Mouse (Mus musculus): ENCODE measurements at regions not wholly inside any gene's neighbourhood (a gene's known extent, or its start where the extent isn't known, plus 50 kb on each side); places are given as distances from the start of the nearest gene placed in this dataset.

GRCm38 (mm10) chr13:54847764-54848183, 58.6 kb downstream of the Tspan17 start:
- Histone ChIP-seq H3K9me3 (ENCODE audit: low read length) (no peaks in the 10 kb centered on the region), H3K4me3 (ENCODE audit: low read depth, low read length) (no peak overlapping the region), H3K9ac (replicated peaks; ENCODE audit: low read depth) (no peak overlapping the region), H3K4me2 (replicated peaks; ENCODE audit: low read depth, low read length) (no peak overlapping the region), H3K27ac (ENCODE audit: low read length) (no peak overlapping the region), H3K4me1 (ENCODE audit: insufficient read depth, low read depth, low read length) (no peaks in the 10 kb centered on the region), H3K36me3 (ENCODE audit: insufficient read depth, low read length) (no peaks in the 10 kb centered on the region), H3K27me3 (replicated peaks; ENCODE audit: insufficient read depth, low read length) (no peaks in the 10 kb centered on the region)
- ATAC-seq: no peak
- 34% methylated on average over 3 of the region's 3 CpGs for WGBS
- no peak for DNase-seq (ENCODE audit: low spot score)
- TF ChIP-seq CTCF (IDR thresholded peaks at IDR 0.05) (no peak), EP300 (IDR thresholded peaks at IDR 0.05) (no peak)

DNA sequence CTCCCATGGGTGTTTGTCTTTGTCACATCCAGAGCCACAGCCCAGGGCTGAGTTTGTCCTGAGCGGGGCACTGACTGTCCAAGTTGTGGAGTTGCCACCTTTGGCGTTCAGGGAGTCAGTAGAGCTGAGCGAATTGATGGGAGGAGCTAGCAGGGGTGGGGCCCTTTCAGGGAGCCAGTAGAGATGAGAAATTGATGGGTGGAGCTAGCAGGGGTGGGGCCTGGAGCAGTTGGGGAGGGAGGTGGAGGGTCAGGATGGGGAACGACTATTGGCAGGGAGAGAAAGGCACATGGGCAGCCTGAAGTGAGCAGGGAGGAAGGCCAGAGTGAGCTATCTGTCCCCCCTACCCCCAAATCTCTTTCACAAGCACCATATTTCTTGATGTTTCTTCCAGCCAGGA, 62.0 kb downstream of the Tspan17 start:
- ATAC-seq: no peak
- Histone ChIP-seq H3K4me3 (ENCODE audit: low read depth, low read length) (no peak overlapping the region), H3K27me3 (replicated peaks; ENCODE audit: insufficient read depth, low read length) (no peaks in the 10 kb centered on the region), H3K27ac (ENCODE audit: low read length) (no peak overlapping the region), H3K4me2 (replicated peaks; ENCODE audit: low read depth, low read length) (no peak overlapping the region), H3K36me3 (ENCODE audit: insufficient read depth, low read length) (no peaks in the 10 kb centered on the region), H3K9me3 (ENCODE audit: low read length) (no peaks in the 10 kb centered on the region), H3K9ac (replicated peaks; ENCODE audit: low read depth) (no peak overlapping the region), H3K4me1 (ENCODE audit: insufficient read depth, low read depth, low read length) (no peaks in the 10 kb centered on the region)
- WGBS: 47% methylated on average over 4 of the region's 4 CpGs
- DNase-seq (ENCODE audit: low spot score): no peak
- TF ChIP-seq EP300 (IDR thresholded peaks at IDR 0.05) (no peak), CTCF (IDR thresholded peaks at IDR 0.05) (no peak)

DNA sequence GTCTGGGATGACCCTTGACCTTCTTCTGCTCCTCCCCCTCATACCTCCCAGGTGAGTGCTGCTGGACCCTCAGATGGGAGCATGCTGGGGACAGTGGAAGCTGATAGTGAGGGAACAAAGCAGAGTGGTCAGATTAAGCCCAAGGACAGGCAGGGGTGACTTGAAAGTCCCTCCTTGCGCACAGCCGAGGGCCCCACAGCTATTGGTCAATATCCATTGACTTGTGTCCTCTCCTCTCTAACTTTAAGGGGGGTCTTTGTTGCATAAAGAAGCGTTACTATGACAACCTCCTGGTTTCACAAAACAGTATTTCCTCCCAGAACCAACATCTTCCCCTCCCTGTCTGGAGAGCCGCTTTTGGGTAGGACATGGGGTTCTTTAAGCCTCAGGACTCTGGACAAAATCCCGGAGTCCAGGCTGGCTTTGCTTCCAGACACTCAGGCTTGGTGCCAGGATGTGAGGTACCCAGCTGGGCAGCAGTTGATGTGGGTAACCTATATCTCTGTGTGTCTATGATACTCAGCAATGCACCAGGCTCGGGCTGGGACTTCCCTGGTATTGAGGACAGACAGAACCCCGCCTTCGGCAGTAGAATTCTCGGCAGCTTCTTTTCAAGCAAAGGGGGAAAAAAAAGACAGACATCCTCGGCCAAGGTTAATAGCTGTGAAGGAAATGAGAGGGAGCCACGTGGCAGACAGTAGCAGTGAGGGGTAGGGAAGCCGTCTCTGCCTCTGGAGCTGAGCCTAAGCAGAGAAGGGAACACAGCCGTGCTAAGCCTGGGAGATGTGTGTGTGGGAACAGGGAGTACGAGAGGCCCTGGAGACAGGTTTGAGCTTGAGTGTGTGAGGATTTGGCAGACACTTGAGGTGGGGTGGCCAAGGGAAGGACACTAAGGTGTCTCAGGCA, 66.4 kb downstream of the Tspan17 start:
- ATAC-seq: peak; percentile 59
- H3K27me3 ChIP-seq (replicated peaks; ENCODE audit: insufficient read depth, low read length): no peaks in the 10 kb centered on the region
- TF ChIP-seq EP300 (IDR thresholded peaks at IDR 0.05): no peak
- TF ChIP-seq CTCF (IDR thresholded peaks at IDR 0.05): no peak
- no peak overlapping the region for H3K4me3 ChIP-seq (ENCODE audit: low read depth, low read length)
- H3K4me1 ChIP-seq (ENCODE audit: insufficient read depth, low read depth, low read length): no peaks in the 10 kb centered on the region
- H3K9me3 ChIP-seq (ENCODE audit: low read length): no peaks in the 10 kb centered on the region
- H3K4me2 ChIP-seq (replicated peaks; ENCODE audit: low read depth, low read length): no peak overlapping the region
- no peak overlapping the region for H3K27ac ChIP-seq (ENCODE audit: low read length)
- WGBS: 49% methylated on average over 14 of the region's 14 CpGs
- H3K36me3 ChIP-seq (ENCODE audit: insufficient read depth, low read length): no peaks in the 10 kb centered on the region
- peak; percentile 32 for DNase-seq (ENCODE audit: low spot score)
- H3K9ac ChIP-seq (replicated peaks; ENCODE audit: low read depth): no peak overlapping the region

GRCm38 (mm10) chr13:54862931-54863330, 73.8 kb downstream of the Tspan17 start:
- TF ChIP-seq CTCF (IDR thresholded peaks at IDR 0.05) (no peak), EP300 (IDR thresholded peaks at IDR 0.05) (no peak)
- no peaks in the 10 kb centered on the region for H3K4me1 ChIP-seq (ENCODE audit: insufficient read depth, low read depth, low read length)
- H3K4me3 ChIP-seq (ENCODE audit: low read depth, low read length): no peak overlapping the region
- no peak overlapping the region for H3K9ac ChIP-seq (replicated peaks; ENCODE audit: low read depth)
- H3K9me3 ChIP-seq (ENCODE audit: low read length): no peaks in the 10 kb centered on the region
- ATAC-seq (no peak), DNase-seq (ENCODE audit: low spot score) (no peak)
- no peaks in the 10 kb centered on the region for H3K27me3 ChIP-seq (replicated peaks; ENCODE audit: insufficient read depth, low read length)
- WGBS: 78% methylated on average over 4 of the region's 4 CpGs
- H3K36me3 ChIP-seq (ENCODE audit: insufficient read depth, low read length): no peaks in the 10 kb centered on the region
- no peak overlapping the region for H3K4me2 ChIP-seq (replicated peaks; ENCODE audit: low read depth, low read length)
- H3K27ac ChIP-seq (ENCODE audit: low read length): no peak overlapping the region

- no peak overlapping the region for H3K27ac ChIP-seq (ENCODE audit: low read length)
- H3K9ac ChIP-seq (replicated peaks; ENCODE audit: low read depth): no peak overlapping the region
- H3K4me2 ChIP-seq (replicated peaks; ENCODE audit: low read depth, low read length): no peak overlapping the region
- no peaks in the 10 kb centered on the region for H3K36me3 ChIP-seq (ENCODE audit: insufficient read depth, low read length)
- no peaks in the 10 kb centered on the region for H3K27me3 ChIP-seq (replicated peaks; ENCODE audit: insufficient read depth, low read length)
- TF ChIP-seq CTCF (IDR thresholded peaks at IDR 0.05) (no peak), EP300 (IDR thresholded peaks at IDR 0.05) (no peak)
- no peak overlapping the region for H3K4me3 ChIP-seq (ENCODE audit: low read depth, low read length)
- no peaks in the 10 kb centered on the region for H3K9me3 ChIP-seq (ENCODE audit: low read length)
- no peaks in the 10 kb centered on the region for H3K4me1 ChIP-seq (ENCODE audit: insufficient read depth, low read depth, low read length)
- ATAC-seq: no peak
- DNase-seq (ENCODE audit: low spot score): no peak
- 35% methylated on average over 10 of the region's 10 CpGs for WGBS
These were observed 74.9 kb downstream of the Tspan17 start for GRCm38 (mm10) chr13:54864048-54864447.

GRCm38 (mm10) chr13:54872004-54872403, 77.2 kb upstream of the Unc5a start:
- ATAC-seq: no peak
- H3K4me1 ChIP-seq (ENCODE audit: insufficient read depth, low read depth, low read length): no peaks in the 10 kb centered on the region
- H3K27me3 ChIP-seq (replicated peaks; ENCODE audit: insufficient read depth, low read length): peaks cover 20% of the 10 kb centered on the region
- H3K9ac ChIP-seq (replicated peaks; ENCODE audit: low read depth): no peak overlapping the region
- WGBS: 28% methylated on average over 12 of the region's 12 CpGs
- no peak overlapping the region for H3K27ac ChIP-seq (ENCODE audit: low read length)
- no peak for TF ChIP-seq CTCF (IDR thresholded peaks at IDR 0.05)
- no peak for TF ChIP-seq EP300 (IDR thresholded peaks at IDR 0.05)
- no peaks in the 10 kb centered on the region for H3K36me3 ChIP-seq (ENCODE audit: insufficient read depth, low read length)
- no peaks in the 10 kb centered on the region for H3K9me3 ChIP-seq (ENCODE audit: low read length)
- DNase-seq (ENCODE audit: low spot score): no peak
- H3K4me2 ChIP-seq (replicated peaks; ENCODE audit: low read depth, low read length): no peak overlapping the region
- H3K4me3 ChIP-seq (ENCODE audit: low read depth, low read length): no peak overlapping the region
